Mouse (Mus musculus): ENCODE results near the gene Gcfc2. TPM values are rescaled to one million over a fixed set of nuclear protein-coding genes. Genes with fewer than 3 reads are reported as not detected.

The Gcfc2 gene
- total and polyA plus RNA-seq, 3 experiments, result 1.9 to 8.0 (median 6.7) TPM

GRCm38 (mm10) chr6:81975971-81976621, 52.6 kb downstream of the Gcfc2 start:
- DNase-seq, result peak; percentile 74

- no peak for DNase-seq
Measured at GRCm38 (mm10) chr6:81979286-81979685, 55.8 kb downstream of the Gcfc2 start.

DNA sequence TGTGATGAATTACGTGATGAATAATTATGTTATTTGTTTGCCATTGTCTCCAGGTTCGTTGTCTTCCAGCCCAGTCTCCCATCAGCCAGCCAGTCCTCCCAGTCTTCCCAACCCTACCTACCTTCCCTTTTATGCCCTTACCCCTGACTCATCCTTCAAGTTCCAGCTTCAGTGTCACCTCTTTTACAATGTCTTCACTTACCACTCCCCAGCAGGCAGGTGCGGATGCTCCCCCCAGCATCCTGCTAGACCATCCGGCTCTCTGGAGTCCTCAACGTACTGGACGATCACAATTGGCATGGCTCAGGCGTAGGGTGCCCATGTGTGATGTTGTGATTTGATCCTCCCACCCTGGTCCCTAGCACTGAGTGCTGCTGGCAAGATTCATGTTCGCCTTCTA, 62.7 kb downstream of the Gcfc2 start:
- no peak for DNase-seq

GRCm38 (mm10) chr6:81986599-81986998, 63.1 kb downstream of the Gcfc2 start:
- DNase-seq, result no peak

- DNase-seq, result peak; percentile 88
Measured at GRCm38 (mm10) chr6:81987010-81987409, 63.5 kb downstream of the Gcfc2 start.

DNA sequence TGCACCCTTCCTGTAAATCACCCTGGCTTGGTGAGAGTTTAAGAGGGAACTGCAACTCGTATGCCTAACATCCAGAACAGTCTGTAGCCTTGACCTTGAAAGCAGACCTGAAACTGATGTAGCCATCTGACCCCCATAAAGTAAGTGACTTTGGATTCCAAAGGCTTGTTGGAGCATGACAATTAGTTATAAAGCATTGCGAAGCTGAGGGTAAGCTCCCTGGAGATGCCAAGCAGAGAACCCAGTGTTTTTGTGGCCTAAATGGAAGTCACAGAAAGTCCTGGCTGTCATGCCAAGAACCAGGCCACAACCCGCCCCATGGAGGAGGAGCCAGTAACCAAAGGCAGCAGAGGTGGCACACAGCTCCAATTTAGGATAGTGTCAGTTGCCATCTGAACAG, 64.1 kb downstream of the Gcfc2 start:
- DNase-seq, result peak; percentile 55

GRCm38 (mm10) chr6:81988341-81988740, 64.9 kb downstream of the Gcfc2 start:
- DNase-seq, result no peak

- DNase-seq, result no peak
Measured at GRCm38 (mm10) chr6:81990049-81990810, 66.8 kb downstream of the Gcfc2 start.

Small RNA genes within 50 kb of the gene (microRNA-seq; reads per million reads assigned to microRNA genes)
- gene Mir468 (0 reads per million in 2 experiments), gene Mir7232 (0 reads per million in 2 experiments)

Other genes with a start within 250 kb of the Gcfc2 start
- gene Mrpl19, start 42.3 kb downstream of the Gcfc2 start, total RNA-seq (2021), result 10 to 100 TPM; 31.2 to 42.8 TPM
- 5.2 and 5.8 TPM in 2 replicates for gene Mrpl19, start 42.3 kb downstream of the Gcfc2 start, polyA plus RNA-seq (2012; rRNA removed)
- gene Eva1a, start 117.4 kb downstream of the Gcfc2 start, total RNA-seq (2021), result 1 to 10 TPM; 2.2 to 3.4 TPM
- gene Eva1a, start 117.4 kb downstream of the Gcfc2 start, polyA plus RNA-seq (2012; rRNA removed), result 1.1 TPM in 2 replicates